Mouse (Mus musculus) frontal cortex, adult (tissue): Measurements from ENCODE around the gene Slc22a23.
A peak's percentile ranks its signal among the peaks of the same experiment; 100 is the strongest.

Source experiments
- ATAC-seq: cut with Nextera tagmentation; 2 replicates; pipeline ENCODE4 v1.9.2; 2017; ENCODE audit warnings: mild to moderate bottlenecking, moderate library complexity, mixed read lengths; ENCODE audit not compliant: low TSS enrichment

Gene Slc22a23

GRCm38 (mm10) chr13:34235056-34235455, 109.9 kb downstream of the Slc22a23 start:
- no peak for ATAC-seq

- no peak for ATAC-seq
These were observed 110.5 kb downstream of the Slc22a23 start for GRCm38 (mm10) chr13:34234439-34234838.

- ATAC-seq = peak; percentile 93
These were observed 112.0 kb downstream of the Slc22a23 start for GRCm38 (mm10) chr13:34232992-34233391.

GRCm38 (mm10) chr13:34228905-34229304, 116.1 kb downstream of the Slc22a23 start:
- ATAC-seq = no peak

GRCm38 (mm10) chr13:34227720-34228661, 117.0 kb downstream of the Slc22a23 start:
- no peak for ATAC-seq

- peak; percentile 58; the same call in 1 of the 2 replicates for ATAC-seq
These were observed 118.0 kb downstream of the Slc22a23 start for GRCm38 (mm10) chr13:34226940-34227339.

GRCm38 (mm10) chr13:34222985-34223384, 122.0 kb downstream of the Slc22a23 start:
- ATAC-seq = no peak

- ATAC-seq = no peak
These were observed 125.3 kb downstream of the Slc22a23 start for GRCm38 (mm10) chr13:34219728-34220127.

GRCm38 (mm10) chr13:34218776-34219175, 126.2 kb downstream of the Slc22a23 start:
- peak; percentile 13; the same call in 1 of the 2 replicates for ATAC-seq

GRCm38 (mm10) chr13:34214855-34215254, 130.1 kb downstream of the Slc22a23 start:
- ATAC-seq = peak; percentile 75

GRCm38 (mm10) chr13:34212735-34213212, 132.2 kb downstream of the Slc22a23 start:
- ATAC-seq = no peak

- ATAC-seq = no peak
These were observed 133.7 kb downstream of the Slc22a23 start for GRCm38 (mm10) chr13:34211261-34211775.

- ATAC-seq = no peak
These were observed 137.1 kb downstream of the Slc22a23 start for GRCm38 (mm10) chr13:34207714-34208470.

GRCm38 (mm10) chr13:34205216-34205615, 139.8 kb downstream of the Slc22a23 start:
- ATAC-seq = no peak

- ATAC-seq = peak; percentile 89
These were observed 149.3 kb downstream of the Slc22a23 start for GRCm38 (mm10) chr13:34195676-34196075.

- no peak for ATAC-seq
These were observed 151.6 kb downstream of the Slc22a23 start for GRCm38 (mm10) chr13:34193384-34193783.

GRCm38 (mm10) chr13:34192414-34193191, 152.4 kb downstream of the Slc22a23 start:
- ATAC-seq = peak; percentile 17; the same call in 1 of the 2 replicates

GRCm38 (mm10) chr13:34187571-34187970, 157.4 kb downstream of the Slc22a23 start:
- peak; percentile 92 for ATAC-seq

- no peak for ATAC-seq
These were observed 159.6 kb downstream of the Slc22a23 start for GRCm38 (mm10) chr13:34185371-34185770.

- ATAC-seq = no peak
These were observed 163.4 kb downstream of the Slc22a23 start for GRCm38 (mm10) chr13:34181624-34182023.

- ATAC-seq = no peak
These were observed 171.0 kb downstream of the Slc22a23 start for GRCm38 (mm10) chr13:34174025-34174424.
